Mouse (Mus musculus) midbrain, embryonic 13.5 days (tissue): Measurements from ENCODE around the gene Pycr2. TPM values are rescaled to one million over a fixed set of nuclear protein-coding genes. Genes with fewer than 3 reads are reported as not detected.
A peak's percentile ranks its signal among the peaks of the same experiment; 100 is the strongest.
"Not testable (repeated sequence)": the region's sequence is repeated elsewhere in the genome, so short reads cannot be mapped to it uniquely, and the experiment has no call there.

Experiments used
- ATAC-seq: fragments of 200-750 bp; cut with Nextera tagmentation; 2 replicates; pipeline ENCODE4 v1.8.0; 2017; ENCODE audit warnings: mild to moderate bottlenecking, moderate TSS enrichment, moderate library complexity
- H3K27ac ChIP-seq: fragments of 300-500 bp; sonication (generic); 2 replicates; pipeline ENCODE4 v1.5.1; 2015; ENCODE audit warnings: inconsistent platforms, mild to moderate bottlenecking, moderate library complexity
- H3K27me3 ChIP-seq: fragments of 300-500 bp; sonication (generic); 2 replicates; pipeline ENCODE4 v1.6.1; 2015; ENCODE audit warnings: mild to moderate bottlenecking, inconsistent platforms
- H3K36me3 ChIP-seq: fragments of 300-500 bp; sonication (generic); 2 replicates; pipeline ENCODE4 v1.6.1; 2015; ENCODE audit warnings: mild to moderate bottlenecking, inconsistent platforms
- H3K4me1 ChIP-seq: fragments of 300-500 bp; sonication (generic); replicated peaks from 2 replicates; pipeline ENCODE4 v1.6.1; 2015; ENCODE audit warnings: inconsistent platforms
- H3K4me2 ChIP-seq: fragments of 300-500 bp; sonication (generic); replicated peaks from 2 replicates; pipeline ENCODE4 v1.6.1; 2015; ENCODE audit warnings: moderate library complexity, mild to moderate bottlenecking, inconsistent platforms
- H3K4me3 ChIP-seq: fragments of 300-500 bp; sonication (generic); replicated peaks from 2 replicates; pipeline ENCODE4 v1.5.1; 2015; ENCODE audit warnings: mild to moderate bottlenecking, inconsistent platforms
- H3K9ac ChIP-seq: fragments of 300-500 bp; sonication (generic); replicated peaks from 2 replicates; pipeline ENCODE4 v1.6.1; 2015; ENCODE audit warnings: mild to moderate bottlenecking, inconsistent platforms
- H3K9me3 ChIP-seq: fragments of 300-500 bp; sonication (generic); 2 replicates; pipeline ENCODE4 v1.6.1; 2016; ENCODE audit warnings: mild to moderate bottlenecking, inconsistent platforms
- WGBS: fragments of 180-500 bp; shearing (Covaris S2); methylation state at CpG from one replicate; pipeline ENCODE4 v1.1.7; 2015; 5-methylcytosine and 5-hydroxymethylcytosine counted together
- polyA plus RNA-seq: library from polyadenylated mRNA; unstranded; fragments of >200 nt; fragmentation: Nextera tagmentation; extraction: Ambion mirVana; gene quantifications from 2 replicates; pipeline ENCODE4 v1.2.1, GENCODE M21; 2015

Pycr2 gene
- polyA plus RNA-seq, 1 experiment from 2014 or later: 83.1 TPM

DNA sequence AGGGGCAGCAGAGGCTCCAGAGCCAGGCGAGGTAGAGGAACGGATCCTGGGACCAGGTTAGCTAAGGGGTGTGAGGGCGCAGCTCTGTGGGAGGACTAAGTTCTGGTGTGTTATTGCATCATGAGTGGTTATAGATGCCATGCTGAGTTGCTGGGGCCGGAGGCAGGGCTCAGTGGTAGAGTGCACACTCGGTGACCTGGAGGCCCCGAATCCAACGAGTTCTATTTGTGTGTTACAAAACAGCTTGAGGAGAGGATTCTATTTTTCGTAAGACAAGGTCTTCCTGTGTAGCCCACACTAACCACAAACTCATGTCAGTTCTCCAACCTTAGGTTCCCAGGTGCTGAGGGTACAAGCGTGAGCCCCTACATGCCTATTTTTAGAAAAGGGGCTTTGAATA lies 19.6 kb upstream of the Pycr2 start:
- H3K27me3 ChIP-seq: 0 out of 2 replicates have a peak, but pooled peaks cover 13% of the 10 kb centered on the region
- H3K4me2 ChIP-seq: no peak overlapping the region
- no peak for ATAC-seq
- H3K9me3 ChIP-seq: no peaks in the 10 kb centered on the region
- WGBS: 89% methylated on average over 9 of the region's 9 CpGs
- H3K4me1 ChIP-seq: peaks cover 15% of the 10 kb centered on the region
- no peak overlapping the region for H3K27ac ChIP-seq
- no peak overlapping the region for H3K9ac ChIP-seq
- H3K36me3 ChIP-seq: no peaks in the 10 kb centered on the region
- no peak overlapping the region for H3K4me3 ChIP-seq

DNA sequence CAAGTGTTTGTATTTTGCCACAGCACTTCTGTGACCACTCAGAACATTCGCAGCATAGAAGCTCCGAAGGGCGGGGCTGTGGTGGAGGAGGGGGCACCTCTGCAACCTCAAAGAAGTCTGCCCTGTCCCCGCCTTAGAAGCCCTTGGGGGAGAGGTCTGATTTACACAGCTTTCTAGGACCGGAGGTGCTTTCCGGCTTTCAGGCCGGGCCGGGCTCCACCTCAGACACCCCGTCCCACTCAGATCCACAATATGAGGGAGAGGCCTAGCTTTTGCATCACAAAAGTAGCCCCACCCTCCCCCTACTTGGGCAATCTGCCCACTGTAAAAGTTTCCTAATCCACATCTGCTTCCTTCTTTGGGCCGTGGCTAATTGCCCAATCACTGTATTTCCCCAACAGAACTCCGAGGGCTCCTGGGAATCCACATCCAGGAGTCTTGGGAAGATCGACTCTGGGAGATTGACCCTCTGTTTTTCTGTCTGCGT lies 15.5 kb upstream of the Pycr2 start:
- Histone ChIP-seq H3K4me2 (peak overlapping the region; percentile 17; the same call in 1 of the 2 replicates), H3K27me3 (peaks cover 29% of the 10 kb centered on the region), H3K36me3 (no peaks in the 10 kb centered on the region), H3K27ac (no peak overlapping the region), H3K9ac (peak overlapping the region; percentile 29; the same call in 1 of the 2 replicates), H3K4me1 (peaks cover 15% of the 10 kb centered on the region), H3K4me3 (no peak overlapping the region), H3K9me3 (no peaks in the 10 kb centered on the region)
- 7% methylated on average over 13 of the region's 13 CpGs for WGBS
- peak; percentile 71 for ATAC-seq

DNA sequence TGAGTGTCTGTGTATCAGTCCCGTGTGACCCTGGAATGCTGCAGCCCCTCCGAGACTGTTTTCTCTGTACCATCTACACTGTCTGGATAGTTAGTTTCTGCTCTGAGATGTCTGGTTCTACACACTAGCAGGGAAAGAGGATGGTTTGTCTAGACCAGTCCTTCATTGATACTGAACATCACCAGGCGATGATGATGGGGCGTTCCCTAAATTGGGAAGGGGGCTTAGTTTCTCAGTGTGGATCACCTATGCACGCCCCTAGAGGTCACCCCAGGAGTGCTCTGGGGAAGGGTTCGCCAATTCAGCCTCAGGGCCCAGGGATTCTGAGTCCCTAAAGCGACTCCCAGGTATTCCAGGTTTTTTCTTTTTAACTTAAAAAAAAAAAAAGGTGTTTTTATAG lies 14.9 kb upstream of the Pycr2 start:
- Histone ChIP-seq H3K36me3 (no peaks in the 10 kb centered on the region), H3K9me3 (no peaks in the 10 kb centered on the region), H3K4me1 (peaks cover 14% of the 10 kb centered on the region), H3K27me3 (peaks cover 35% of the 10 kb centered on the region), H3K27ac (no peak overlapping the region), H3K4me2 (no peak overlapping the region), H3K9ac (no peak overlapping the region), H3K4me3 (no peak overlapping the region)
- ATAC-seq: no peak
- 36% methylated on average over 7 of the region's 7 CpGs for WGBS

DNA sequence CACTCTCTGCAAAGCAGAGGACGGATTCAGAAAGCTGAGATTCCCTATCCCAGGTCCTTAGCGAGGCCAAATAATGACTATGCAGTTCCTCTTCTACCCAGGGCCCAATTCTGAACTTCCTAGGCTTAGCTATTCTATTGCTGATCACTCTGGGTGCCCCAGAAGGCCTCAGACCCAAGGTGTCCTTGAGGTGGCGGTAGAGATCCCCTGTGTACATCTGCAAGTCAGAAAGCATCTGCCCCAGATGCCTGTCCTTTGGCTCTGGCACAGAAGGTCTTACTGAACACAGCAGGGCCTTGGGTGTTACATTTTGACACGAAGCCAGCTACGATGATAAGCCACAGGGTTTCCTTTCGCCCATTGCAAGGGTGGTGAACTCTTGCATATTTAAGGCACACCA lies 14.3 kb upstream of the Pycr2 start:
- Histone ChIP-seq H3K4me2 (no peak overlapping the region), H3K27ac (no peak overlapping the region), H3K4me1 (peaks cover 19% of the 10 kb centered on the region), H3K36me3 (no peaks in the 10 kb centered on the region), H3K4me3 (no peak overlapping the region), H3K9me3 (no peaks in the 10 kb centered on the region), H3K9ac (no peak overlapping the region), H3K27me3 (peaks cover 41% of the 10 kb centered on the region)
- WGBS: 43% methylated on average over 6 of the region's 6 CpGs
- no peak for ATAC-seq

DNA sequence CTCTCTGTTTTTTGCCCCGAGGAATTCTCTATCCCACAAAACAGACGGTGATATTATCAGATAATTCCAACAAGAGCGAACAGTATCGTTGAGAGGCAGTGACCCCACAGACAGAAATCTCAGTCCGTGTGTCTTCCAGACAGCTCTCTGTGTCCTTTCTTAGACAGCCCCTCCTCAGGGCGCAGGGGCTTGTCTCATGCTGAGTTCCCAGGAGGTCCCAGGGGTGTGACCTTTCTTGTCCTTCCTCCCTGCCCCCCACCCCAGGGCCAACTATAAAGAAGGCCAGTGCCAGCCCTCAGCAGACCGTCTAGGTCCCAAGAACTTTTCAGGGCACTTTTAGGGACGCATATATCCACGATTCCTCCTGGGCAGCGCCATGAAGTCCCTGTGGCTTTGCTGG lies 11.3 kb upstream of the Pycr2 start, which contains the start of gene Lefty2:
Gene Lefty2 (plus strand): TSS at position 301 of the 400 bp plus-strand sequence.
- Histone ChIP-seq H3K4me1 (peaks cover 19% of the 10 kb centered on the region), H3K4me3 (no peak within 1 kb of the TSS), H3K9ac (no peak within 1 kb of the TSS), H3K9me3 (no peaks in the 10 kb centered on the region), H3K27me3 (peaks cover 50% of the 10 kb centered on the region), H3K4me2 (0 out of 2 replicates have a peak within 1 kb of the TSS, but pooled peaks have one; percentile 42), H3K27ac (no peak within 1 kb of the TSS), H3K36me3 (no peaks in the 10 kb centered on the region)
- no peak for ATAC-seq
- WGBS: 63% methylated on average over 10 of the region's 10 CpGs

GRCm38 (mm10) chr1:180894088-180894987 lies 9.8 kb upstream of the Pycr2 start:
- Histone ChIP-seq H3K4me2 (peak overlapping the region; percentile 42), H3K9ac (peak overlapping the region; percentile 30; the same call in 1 of the 2 replicates), H3K4me3 (peak overlapping the region; percentile 22), H3K27me3 (peaks cover 37% of the 10 kb centered on the region)
- ATAC-seq: peak; percentile 48; the same call in 1 of the 2 replicates
- WGBS: 6% methylated on average over 46 of the region's 51 CpGs
- not testable (repeated sequence) for H3K36me3 ChIP-seq, H3K27ac ChIP-seq, H3K9me3 ChIP-seq, H3K4me1 ChIP-seq

- no peak overlapping the region for H3K4me2 ChIP-seq
- no peak overlapping the region for H3K9ac ChIP-seq
- WGBS: 3% methylated on average over 4 of the region's 4 CpGs
- H3K36me3 ChIP-seq: peaks cover 4% of the 10 kb centered on the region
- no peak overlapping the region for H3K27ac ChIP-seq
- H3K4me1 ChIP-seq: peaks cover 19% of the 10 kb centered on the region
- no peak for ATAC-seq
- no peak overlapping the region for H3K4me3 ChIP-seq
- H3K9me3 ChIP-seq: no peaks in the 10 kb centered on the region
- no peaks in the 10 kb centered on the region for H3K27me3 ChIP-seq
These were observed 3.0 kb upstream of the Pycr2 start for GRCm38 (mm10) chr1:180901107-180901506.

GRCm38 (mm10) chr1:180902915-180903314 lies 1.2 kb upstream of the Pycr2 start:
- H3K9me3 ChIP-seq: no peaks in the 10 kb centered on the region
- no peak overlapping the region for H3K4me2 ChIP-seq
- H3K4me1 ChIP-seq: peaks cover 24% of the 10 kb centered on the region
- H3K27ac ChIP-seq: no peak overlapping the region
- 49% methylated on average over 5 of the region's 5 CpGs for WGBS
- H3K4me3 ChIP-seq: no peak overlapping the region
- ATAC-seq: no peak
- H3K36me3 ChIP-seq: peaks cover 22% of the 10 kb centered on the region
- no peak overlapping the region for H3K9ac ChIP-seq
- H3K27me3 ChIP-seq: no peaks in the 10 kb centered on the region

DNA sequence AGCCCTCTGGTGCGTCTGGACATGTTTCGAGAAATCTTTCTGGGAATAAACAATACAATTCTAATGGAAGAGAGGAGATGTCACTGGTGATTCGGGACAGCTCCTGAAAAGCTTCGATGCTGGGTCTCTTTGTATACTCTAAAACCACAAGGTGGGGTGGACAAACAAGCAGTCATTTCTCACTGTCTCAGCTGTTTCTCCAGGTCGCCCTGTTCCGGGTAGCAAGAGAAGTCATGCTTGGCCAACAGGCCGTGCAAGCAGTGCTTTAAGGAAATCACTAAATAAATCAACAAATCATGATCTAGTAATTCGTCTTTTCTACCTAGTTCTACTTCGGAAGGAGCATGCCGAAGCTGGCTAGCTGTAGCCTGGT lies 441 bp upstream of the Pycr2 start:
- Histone ChIP-seq H3K4me2 (peak overlapping the region; percentile 91), H3K27me3 (no peaks in the 10 kb centered on the region), H3K4me3 (peak overlapping the region; percentile 83), H3K27ac (no peak overlapping the region), H3K4me1 (peaks cover 24% of the 10 kb centered on the region), H3K36me3 (peaks cover 29% of the 10 kb centered on the region), H3K9ac (peak overlapping the region; percentile 51), H3K9me3 (no peaks in the 10 kb centered on the region)
- 0 out of 2 replicates have a peak, but pooled peaks have one; percentile 4 for ATAC-seq
- 38% methylated on average over 10 of the region's 10 CpGs for WGBS

- Histone ChIP-seq H3K27me3 (no peaks in the 10 kb centered on the region), H3K4me2 (peak overlapping the region; percentile 91), H3K9me3 (no peaks in the 10 kb centered on the region), H3K27ac (peak overlapping the region; percentile 85), H3K36me3 (peaks cover 34% of the 10 kb centered on the region), H3K4me3 (peak overlapping the region; percentile 83), H3K4me1 (peaks cover 24% of the 10 kb centered on the region), H3K9ac (peak overlapping the region; percentile 89)
- no peak; the same call in 1 of the 2 replicates for ATAC-seq
- 2% methylated on average over 5 of the region's 5 CpGs for WGBS
These were observed 655 bp downstream of the Pycr2 start for GRCm38 (mm10) chr1:180904815-180905080.

- ATAC-seq: no peak
- H3K4me3 ChIP-seq: peak overlapping the region; percentile 83
- H3K9ac ChIP-seq: peak overlapping the region; percentile 89
- WGBS: 66% methylated on average over 6 of the region's 6 CpGs
- H3K9me3 ChIP-seq: no peaks in the 10 kb centered on the region
- no peak overlapping the region for H3K27ac ChIP-seq
- H3K27me3 ChIP-seq: no peaks in the 10 kb centered on the region
- H3K36me3 ChIP-seq: peaks cover 34% of the 10 kb centered on the region
- peaks cover 24% of the 10 kb centered on the region for H3K4me1 ChIP-seq
- H3K4me2 ChIP-seq: peak overlapping the region; percentile 91
These were observed 1.2 kb downstream of the Pycr2 start for GRCm38 (mm10) chr1:180905307-180905706.

- Histone ChIP-seq H3K27ac (no peak overlapping the region), H3K9me3 (no peaks in the 10 kb centered on the region), H3K36me3 (peaks cover 34% of the 10 kb centered on the region), H3K4me3 (peak overlapping the region; percentile 83; the same call in 1 of the 2 replicates), H3K9ac (peak overlapping the region; percentile 89), H3K27me3 (no peaks in the 10 kb centered on the region), H3K4me2 (peak overlapping the region; percentile 91), H3K4me1 (peaks cover 24% of the 10 kb centered on the region)
- no peak for ATAC-seq
- 96% methylated on average over 17 of the region's 17 CpGs for WGBS
These were observed 1.8 kb downstream of the Pycr2 start for GRCm38 (mm10) chr1:180905876-180906275.
